Mouse (Mus musculus) thymus, postnatal 4 days (tissue): Measurements from ENCODE around the gene Olfr978.
"Not testable (repeated sequence)": the region's sequence is repeated elsewhere in the genome, so short reads cannot be mapped to it uniquely, and the experiment has no call there.

Experiments
- DNase-seq: peaks from one replicate; pipeline ENCODE4 v3.0.0; 2021

The Olfr978 gene

DNA sequence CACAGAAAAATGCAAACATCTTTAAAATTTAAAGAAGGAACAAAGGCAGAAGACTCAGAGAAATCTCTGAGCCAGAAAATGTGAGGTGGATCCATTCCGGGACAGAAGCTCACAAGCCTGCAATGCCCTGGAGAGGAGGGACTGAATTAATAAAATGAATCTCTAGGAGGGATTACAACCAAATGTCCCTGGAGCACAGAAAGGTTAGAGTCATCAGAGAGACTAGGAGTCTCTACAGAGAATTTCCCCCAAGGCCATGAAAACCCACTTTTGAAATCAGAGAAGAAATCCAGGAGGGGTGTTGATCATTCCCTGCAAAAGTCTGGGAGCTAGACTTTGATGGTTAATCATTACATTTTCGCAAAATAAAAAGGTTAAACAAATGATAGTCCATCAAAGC is at the start of gene Olfr978:
Gene Olfr978 (plus strand): TSS at position 301 of the 400 bp plus-strand sequence.
- no peak for DNase-seq

DNA sequence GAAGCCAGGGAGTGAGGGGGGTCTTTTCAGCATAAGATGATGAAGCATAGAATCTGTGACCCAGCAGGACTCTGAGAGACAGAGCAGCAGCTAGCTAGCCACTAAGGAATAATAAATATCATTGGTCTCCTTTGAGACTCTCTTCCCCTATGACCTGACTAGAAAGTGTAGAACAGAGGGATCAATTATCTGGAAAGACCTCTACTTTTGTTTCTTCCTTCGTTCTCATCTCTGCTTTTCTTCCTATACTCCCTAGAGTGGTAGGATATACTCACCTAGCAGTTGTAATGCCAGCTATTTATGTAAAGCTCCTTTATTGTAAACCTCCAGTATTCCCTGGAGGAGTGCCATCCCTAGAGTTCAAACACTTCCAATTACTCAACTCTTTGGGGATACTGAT is 40.0 kb upstream of the Olfr978 start, which contains the start of gene Olfr975:
Gene Olfr975 (minus strand): TSS at position 101 of the 400 bp plus-strand sequence.
- DNase-seq = no peak

DNA sequence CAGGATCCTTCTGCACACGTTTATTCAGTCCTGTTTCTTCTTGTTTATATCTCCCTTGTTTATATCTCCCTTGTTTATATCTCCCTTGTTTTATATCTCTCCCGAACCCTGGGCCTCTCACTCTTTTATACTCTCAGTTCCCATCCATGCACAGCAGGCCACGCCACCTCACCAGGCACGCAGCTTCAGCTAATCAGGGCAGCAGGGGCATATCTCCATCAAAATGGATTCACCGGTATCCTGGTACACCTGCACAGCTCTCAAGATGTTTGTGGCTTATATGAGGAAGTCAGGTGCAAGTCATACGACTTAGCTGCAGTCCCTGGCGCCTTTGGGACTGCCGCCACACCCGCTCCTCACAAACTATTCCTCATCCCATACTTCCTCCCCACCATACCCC is 30.9 kb upstream of the Olfr978 start, which contains the start of gene Olfr976:
Gene Olfr976 (minus strand): TSS at position 101 of the 400 bp plus-strand sequence.
- not testable (repeated sequence) for DNase-seq

DNA sequence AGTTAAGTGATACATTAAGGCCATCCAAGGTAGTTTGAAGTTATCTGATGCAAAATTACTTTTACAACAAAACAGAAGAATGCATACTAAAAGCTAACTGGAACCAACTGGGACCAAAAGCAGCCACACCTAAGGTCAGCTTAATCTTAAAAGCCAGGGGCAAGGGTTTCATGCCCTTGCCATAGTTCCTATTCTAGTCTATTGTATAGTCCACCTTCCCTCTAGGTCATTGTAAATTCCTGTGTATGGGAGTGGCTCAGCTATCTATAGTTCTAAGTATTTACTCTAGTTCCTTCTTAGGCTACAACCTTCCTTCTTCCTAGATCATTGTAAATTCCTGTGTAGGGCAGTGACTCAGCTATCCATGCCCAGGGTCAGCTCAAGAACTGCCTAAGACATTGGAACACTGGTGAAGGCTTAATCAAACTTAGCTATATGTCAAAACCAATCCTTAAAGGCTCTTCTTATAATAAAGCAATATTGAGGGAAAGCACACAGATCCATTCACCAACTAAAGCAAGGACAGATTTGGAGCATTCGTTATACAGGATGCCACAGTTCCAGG is 15.2 kb upstream of the Olfr978 start:
- not testable (repeated sequence) for DNase-seq

DNA sequence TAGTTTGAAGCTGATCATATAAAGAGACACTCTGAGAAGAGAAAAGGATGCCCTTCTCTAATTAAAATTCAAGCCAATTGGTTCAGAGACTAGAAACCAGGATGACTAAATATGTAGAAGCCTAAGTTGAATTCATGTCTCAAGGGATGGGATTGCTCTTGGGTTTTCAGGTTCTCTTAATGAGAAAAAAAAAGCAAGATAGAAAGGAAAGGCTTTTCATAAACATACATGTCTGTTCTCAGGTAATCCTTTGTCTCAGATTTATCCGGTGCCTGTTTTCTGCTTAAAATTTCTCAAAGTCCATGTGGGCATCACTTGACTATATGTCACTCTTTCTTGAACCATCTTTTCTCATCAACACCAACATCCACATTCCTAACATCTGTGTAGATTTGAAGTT is 11.5 kb downstream of the Olfr978 start, which contains the start of gene Olfr979:
Gene Olfr979 (minus strand): TSS at position 101 of the 400 bp plus-strand sequence.
- no peak for DNase-seq

DNA sequence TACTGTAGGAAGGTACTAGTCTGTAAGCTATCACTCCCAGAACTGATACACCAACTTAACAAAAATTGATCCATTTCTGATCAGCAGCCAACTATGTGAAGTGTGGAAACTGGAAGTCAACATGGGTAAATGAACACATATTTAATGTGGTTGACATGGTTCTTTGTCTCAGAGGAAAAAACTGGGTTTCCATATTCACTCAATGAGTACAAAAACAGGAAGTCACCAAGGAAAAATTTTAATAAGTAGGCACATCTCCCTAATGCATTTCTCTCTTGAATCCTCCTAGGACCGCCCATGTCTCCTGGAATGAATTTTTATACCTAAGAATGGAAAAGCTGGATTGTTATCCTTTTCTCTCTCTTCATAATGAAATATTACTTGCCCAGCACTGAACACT is 17.6 kb downstream of the Olfr978 start, which contains the start of gene Olfr980:
Gene Olfr980 (minus strand): TSS at position 101 of the 400 bp plus-strand sequence.
- no peak for DNase-seq

DNA sequence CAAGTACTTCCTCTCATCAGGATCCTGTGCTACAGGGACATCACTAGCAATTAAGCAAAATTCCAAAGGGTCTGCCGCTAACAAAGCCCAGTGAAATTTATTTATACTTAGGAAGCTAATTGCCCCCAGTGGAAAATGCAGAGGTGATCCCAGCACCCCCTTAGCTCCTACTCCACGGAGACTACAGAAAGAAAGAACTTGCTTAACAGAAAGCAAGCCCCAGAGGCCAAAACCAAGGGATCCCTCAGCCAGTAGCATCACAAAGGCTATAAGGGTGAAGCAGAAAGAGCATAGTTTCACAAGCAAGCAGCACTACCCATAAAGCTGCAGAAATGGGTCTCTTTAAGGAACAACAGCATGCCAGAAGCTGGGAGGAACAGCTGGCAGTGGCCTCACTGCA is 29.3 kb downstream of the Olfr978 start, which contains the start of gene Olfr981:
Gene Olfr981 (plus strand): TSS at position 301 of the 400 bp plus-strand sequence.
- DNase-seq = no peak
